Mouse (Mus musculus): ENCODE results near the gene Txn1. TPM values are rescaled to one million over a fixed set of nuclear protein-coding genes. Genes with fewer than 3 reads are reported as not detected.

Txn1 gene
- 228 and 231 TPM in 2 replicates for polyA plus RNA-seq (2015; fragmentation: Nextera tagmentation; extraction: Ambion mirVana)

DNA sequence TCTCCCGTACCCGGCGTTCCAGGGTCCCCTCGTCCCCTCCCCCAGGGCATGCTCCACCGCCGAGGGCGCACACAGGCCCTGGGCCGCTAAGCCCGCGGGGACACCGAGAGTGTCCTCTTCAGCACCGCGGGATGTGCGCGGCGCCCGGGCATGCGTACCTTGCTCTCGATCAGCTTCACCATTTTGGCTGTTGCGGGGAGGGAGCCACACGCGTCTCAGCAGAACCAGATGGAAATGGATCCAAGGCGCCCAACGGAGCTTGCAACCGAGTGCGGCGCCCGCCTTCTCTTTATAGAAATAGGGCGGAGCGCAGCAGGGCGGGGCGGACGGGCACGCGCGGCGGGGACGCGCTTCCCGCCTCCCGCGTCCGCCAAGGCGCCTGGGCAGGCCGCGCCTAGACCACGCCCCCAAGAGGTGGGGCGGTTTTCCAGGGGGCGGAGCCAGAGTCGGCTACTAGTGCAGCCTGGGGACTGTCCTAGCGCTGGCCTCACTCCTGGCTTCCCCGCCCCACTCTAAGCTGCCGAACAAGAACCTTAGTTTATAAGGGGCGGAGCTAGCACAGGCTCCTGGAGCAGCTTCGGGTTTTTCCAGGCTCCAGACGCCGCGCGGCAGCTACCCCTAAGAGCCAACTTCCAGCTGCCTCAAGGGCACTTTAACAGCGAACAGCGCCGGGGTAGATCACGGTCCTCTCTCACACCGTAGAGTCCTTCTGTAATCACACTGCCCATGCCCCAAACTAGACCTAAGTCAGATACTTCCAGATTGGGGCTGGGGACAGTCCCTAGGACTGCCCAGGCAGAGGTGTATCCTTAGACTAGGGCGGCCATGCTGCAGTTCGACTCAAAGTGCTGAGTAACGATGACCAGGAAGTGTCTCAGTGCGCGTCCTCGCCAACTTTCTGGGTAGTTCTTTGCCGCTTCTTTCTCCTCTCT lies at the start of gene Txn1:
Gene Txn1 (minus strand): TSS at position 383 of the 932 bp plus-strand sequence.
- Histone ChIP-seq H3K36me3 (replicated peaks; ENCODE audit: insufficient read depth, low read length) (peaks cover 5% of the 10 kb centered on the region), H3K9ac (replicated peaks) (peak within 1 kb of the TSS; percentile 80), H3K27ac (ENCODE audit: low read depth) (peak within 1 kb of the TSS; percentile 98), H3K4me3 (ENCODE audit: low read depth, low read length) (peak within 1 kb of the TSS; percentile 68), H3K27me3 (ENCODE audit: insufficient read depth, low read length) (no peaks in the 10 kb centered on the region), H3K4me2 (ENCODE audit: low read depth, low read length) (peak within 1 kb of the TSS; percentile 88), H3K9me3 (ENCODE audit: low read length) (no peaks in the 10 kb centered on the region), H3K4me1 (ENCODE audit: insufficient read depth) (peaks cover 42% of the 10 kb centered on the region)
- peak; percentile 93 for ATAC-seq
- DNase-seq: peak; percentile 100
- under 1% methylated on average over 70 of the region's 71 CpGs for WGBS (ENCODE audit: insufficient replicate concordance)
- peak; percentile 52; the same call in 1 of the 2 replicates for TF ChIP-seq EP300 (IDR thresholded peaks at IDR 0.05; ENCODE audit: low read depth)
- TF ChIP-seq CTCF (IDR thresholded peaks at IDR 0.05; ENCODE audit: low read depth): no peak

DNA sequence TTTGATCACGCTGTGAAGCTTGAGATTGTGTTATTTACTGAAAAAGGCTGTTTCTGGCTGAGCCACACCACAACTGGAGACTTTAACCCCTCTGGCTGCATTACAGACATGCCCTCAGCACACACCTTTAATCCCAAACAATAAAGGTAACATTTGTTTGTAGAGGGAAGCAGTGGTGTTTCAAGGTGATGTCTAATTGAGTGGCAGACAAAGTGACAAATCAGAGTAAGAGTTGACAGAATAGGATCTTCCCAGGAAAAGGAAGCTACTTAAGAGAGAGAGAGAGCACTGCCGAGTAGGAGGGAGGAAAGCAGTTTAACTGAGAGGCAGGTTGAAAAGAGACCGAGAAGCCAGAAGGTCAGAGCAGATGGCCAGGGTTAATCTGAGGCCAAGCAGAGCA lies 47.3 kb upstream of the Txn1 start:
- Histone ChIP-seq H3K36me3 (replicated peaks; ENCODE audit: insufficient read depth, low read length) (no peaks in the 10 kb centered on the region), H3K4me2 (ENCODE audit: low read depth, low read length) (no peak overlapping the region), H3K9ac (replicated peaks) (no peak overlapping the region), H3K27me3 (ENCODE audit: insufficient read depth, low read length) (no peaks in the 10 kb centered on the region), H3K27ac (ENCODE audit: low read depth) (no peak overlapping the region), H3K4me3 (ENCODE audit: low read depth, low read length) (no peak overlapping the region), H3K4me1 (ENCODE audit: insufficient read depth) (no peaks in the 10 kb centered on the region), H3K9me3 (ENCODE audit: low read length) (no peaks in the 10 kb centered on the region)
- no peak for TF ChIP-seq EP300 (IDR thresholded peaks at IDR 0.05; ENCODE audit: low read depth)
- WGBS (ENCODE audit: insufficient replicate concordance): 58% methylated on average over 3 of the region's 3 CpGs
- DNase-seq: no peak
- no peak for ATAC-seq

DNA sequence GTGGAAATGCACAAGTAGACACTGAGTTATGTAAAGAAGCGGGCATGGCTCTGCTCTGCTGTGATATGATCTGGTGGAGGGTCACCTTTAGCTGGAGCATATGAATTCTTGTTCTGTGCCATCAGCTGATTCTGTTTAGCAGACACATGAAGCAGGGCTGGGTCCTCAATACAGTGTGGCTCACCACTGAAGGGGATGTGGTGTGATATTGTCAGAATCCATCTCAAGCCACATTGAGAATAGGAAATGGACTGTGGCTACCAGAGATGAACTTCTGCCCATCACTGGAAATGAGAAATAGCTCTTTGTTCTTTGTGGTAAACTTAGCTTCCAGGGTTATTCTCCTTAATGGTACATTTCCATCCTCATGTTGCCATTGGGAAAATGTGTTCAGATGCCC lies 35.2 kb upstream of the Txn1 start:
- no peaks in the 10 kb centered on the region for H3K9me3 ChIP-seq (ENCODE audit: low read length)
- H3K27ac ChIP-seq (ENCODE audit: low read depth): no peak overlapping the region
- H3K36me3 ChIP-seq (replicated peaks; ENCODE audit: insufficient read depth, low read length): no peaks in the 10 kb centered on the region
- TF ChIP-seq EP300 (IDR thresholded peaks at IDR 0.05; ENCODE audit: low read depth) (no peak), CTCF (IDR thresholded peaks at IDR 0.05; ENCODE audit: low read depth) (no peak)
- H3K27me3 ChIP-seq (ENCODE audit: insufficient read depth, low read length): no peaks in the 10 kb centered on the region
- H3K4me3 ChIP-seq (ENCODE audit: low read depth, low read length): no peak overlapping the region
- ATAC-seq: no peak
- no peak for DNase-seq
- 52% methylated on average over 1 of the region's 1 CpGs for WGBS (ENCODE audit: insufficient replicate concordance)
- H3K4me2 ChIP-seq (ENCODE audit: low read depth, low read length): no peak overlapping the region
- H3K4me1 ChIP-seq (ENCODE audit: insufficient read depth): no peaks in the 10 kb centered on the region
- no peak overlapping the region for H3K9ac ChIP-seq (replicated peaks)

DNA sequence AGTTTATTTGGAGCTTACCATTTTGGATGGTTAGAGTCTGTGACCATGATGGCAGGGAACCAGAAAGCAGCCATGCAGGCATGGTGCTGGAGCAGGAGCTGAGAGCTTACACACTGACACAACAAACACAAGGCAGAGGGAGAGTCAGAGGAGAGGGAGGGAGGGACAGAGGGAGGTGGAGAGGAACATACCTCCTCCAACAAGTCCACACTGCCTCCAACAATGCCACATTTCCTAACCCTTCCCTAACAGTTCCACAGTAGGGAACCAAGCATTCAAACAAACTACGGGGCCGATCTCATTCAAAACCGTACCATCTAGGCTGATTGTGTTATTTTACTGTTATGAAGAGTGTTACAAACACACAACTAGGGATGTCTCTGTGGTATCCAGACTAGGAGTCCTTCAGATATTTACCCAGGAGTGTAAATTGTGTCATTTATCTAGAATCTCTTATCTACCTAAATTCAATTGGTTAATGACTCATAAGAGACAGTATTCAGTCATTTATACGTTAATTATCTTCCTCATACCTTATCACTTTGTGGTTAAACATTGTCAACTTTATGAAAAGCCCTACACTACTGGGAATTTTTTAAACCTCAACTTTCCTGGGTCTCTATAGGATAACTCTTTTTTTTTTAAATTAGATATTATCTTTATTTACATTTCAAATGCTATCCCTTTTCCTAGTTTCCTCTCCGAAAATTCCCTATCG lies 18.3 kb upstream of the Txn1 start:
- Histone ChIP-seq H3K4me2 (ENCODE audit: low read depth, low read length) (no peak overlapping the region), H3K4me3 (ENCODE audit: low read depth, low read length) (no peak overlapping the region), H3K4me1 (ENCODE audit: insufficient read depth) (no peaks in the 10 kb centered on the region), H3K27me3 (ENCODE audit: insufficient read depth, low read length) (no peaks in the 10 kb centered on the region), H3K9me3 (ENCODE audit: low read length) (no peaks in the 10 kb centered on the region), H3K9ac (replicated peaks) (no peak overlapping the region), H3K36me3 (replicated peaks; ENCODE audit: insufficient read depth, low read length) (no peaks in the 10 kb centered on the region), H3K27ac (ENCODE audit: low read depth) (no peak overlapping the region)
- no peak for DNase-seq
- no peak for TF ChIP-seq CTCF (IDR thresholded peaks at IDR 0.05; ENCODE audit: low read depth)
- TF ChIP-seq EP300 (IDR thresholded peaks at IDR 0.05; ENCODE audit: low read depth): no peak
- 75% methylated on average over 6 of the region's 6 CpGs for WGBS (ENCODE audit: insufficient replicate concordance)
- no peak for ATAC-seq

DNA sequence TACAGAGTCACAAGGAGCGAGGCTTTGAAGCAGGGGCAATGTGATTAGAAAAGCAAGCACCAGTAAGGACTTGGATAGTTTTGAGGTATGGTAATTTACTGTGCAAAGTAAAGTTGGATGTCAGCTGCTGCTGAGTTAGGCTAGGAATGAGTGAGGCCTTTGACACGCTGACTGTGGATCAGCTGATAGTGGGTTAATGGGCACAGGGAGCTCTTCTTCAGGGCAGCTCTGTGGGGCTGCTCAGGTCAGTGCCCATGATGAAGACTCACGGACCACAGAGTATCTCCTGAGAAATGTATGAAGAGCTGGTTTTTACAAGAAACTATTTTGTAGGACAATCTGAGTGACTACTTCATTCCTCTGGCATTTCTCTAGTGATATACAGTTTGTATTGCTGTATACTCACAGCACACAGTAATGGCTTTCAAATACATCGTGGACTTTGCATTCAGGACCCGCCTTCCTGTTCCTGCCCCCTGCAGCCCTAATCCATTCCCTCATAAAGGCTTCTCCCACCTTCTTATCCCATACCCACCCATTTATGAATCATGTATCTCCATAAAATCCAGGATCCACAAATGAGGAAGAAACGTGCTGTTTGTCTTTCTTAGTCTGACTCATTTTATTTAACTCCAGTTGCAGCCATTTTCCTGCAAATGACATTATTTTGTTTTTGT lies 17.5 kb upstream of the Txn1 start:
- Histone ChIP-seq H3K4me1 (ENCODE audit: insufficient read depth) (no peaks in the 10 kb centered on the region), H3K9ac (replicated peaks) (no peak overlapping the region), H3K36me3 (replicated peaks; ENCODE audit: insufficient read depth, low read length) (no peaks in the 10 kb centered on the region), H3K4me2 (ENCODE audit: low read depth, low read length) (no peak overlapping the region), H3K4me3 (ENCODE audit: low read depth, low read length) (no peak overlapping the region), H3K27ac (ENCODE audit: low read depth) (no peak overlapping the region), H3K9me3 (ENCODE audit: low read length) (no peaks in the 10 kb centered on the region), H3K27me3 (ENCODE audit: insufficient read depth, low read length) (no peaks in the 10 kb centered on the region)
- TF ChIP-seq CTCF (IDR thresholded peaks at IDR 0.05; ENCODE audit: low read depth): no peak
- DNase-seq: no peak
- no peak for ATAC-seq
- 71% methylated on average over 6 of the region's 6 CpGs for WGBS (ENCODE audit: insufficient replicate concordance)

DNA sequence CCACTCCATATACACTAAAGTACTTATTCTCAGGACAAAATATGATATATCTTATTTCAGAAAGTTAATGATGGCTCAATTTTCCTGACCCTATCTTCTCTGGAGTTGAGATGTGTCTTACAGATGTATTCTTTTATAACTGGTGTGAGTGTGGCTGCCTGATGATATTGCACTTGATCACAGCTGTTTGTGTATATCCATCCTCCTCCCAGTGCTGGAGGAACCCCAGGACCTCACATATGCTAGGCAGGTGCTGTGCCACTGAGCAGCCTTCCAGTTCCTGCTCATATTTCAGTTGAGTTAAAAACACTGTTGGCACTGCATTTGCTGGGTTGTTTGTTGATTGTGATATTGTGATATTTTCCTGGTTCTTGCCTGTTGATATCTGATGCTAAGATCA lies 14.1 kb upstream of the Txn1 start:
- no peak overlapping the region for H3K9ac ChIP-seq (replicated peaks)
- no peak overlapping the region for H3K4me3 ChIP-seq (ENCODE audit: low read depth, low read length)
- DNase-seq: no peak
- H3K27me3 ChIP-seq (ENCODE audit: insufficient read depth, low read length): no peaks in the 10 kb centered on the region
- H3K9me3 ChIP-seq (ENCODE audit: low read length): no peaks in the 10 kb centered on the region
- no peak for TF ChIP-seq EP300 (IDR thresholded peaks at IDR 0.05; ENCODE audit: low read depth)
- no peak for TF ChIP-seq CTCF (IDR thresholded peaks at IDR 0.05; ENCODE audit: low read depth)
- no peak overlapping the region for H3K27ac ChIP-seq (ENCODE audit: low read depth)
- H3K36me3 ChIP-seq (replicated peaks; ENCODE audit: insufficient read depth, low read length): no peaks in the 10 kb centered on the region
- H3K4me1 ChIP-seq (ENCODE audit: insufficient read depth): no peaks in the 10 kb centered on the region
- ATAC-seq: no peak
- H3K4me2 ChIP-seq (ENCODE audit: low read depth, low read length): no peak overlapping the region

Data from liver, postnatal 0 days (tissue).